Mouse (Mus musculus): ENCODE results near the gene Med18. TPM values are rescaled to one million over a fixed set of nuclear protein-coding genes. Genes with fewer than 3 reads are reported as not detected.
A peak's percentile ranks its signal among the peaks of the same experiment; 100 is the strongest.

Med18 gene
- 10.7 and 11.2 TPM in 2 replicates for polyA plus RNA-seq (2015; fragmentation: Nextera tagmentation; extraction: Ambion mirVana)

DNA sequence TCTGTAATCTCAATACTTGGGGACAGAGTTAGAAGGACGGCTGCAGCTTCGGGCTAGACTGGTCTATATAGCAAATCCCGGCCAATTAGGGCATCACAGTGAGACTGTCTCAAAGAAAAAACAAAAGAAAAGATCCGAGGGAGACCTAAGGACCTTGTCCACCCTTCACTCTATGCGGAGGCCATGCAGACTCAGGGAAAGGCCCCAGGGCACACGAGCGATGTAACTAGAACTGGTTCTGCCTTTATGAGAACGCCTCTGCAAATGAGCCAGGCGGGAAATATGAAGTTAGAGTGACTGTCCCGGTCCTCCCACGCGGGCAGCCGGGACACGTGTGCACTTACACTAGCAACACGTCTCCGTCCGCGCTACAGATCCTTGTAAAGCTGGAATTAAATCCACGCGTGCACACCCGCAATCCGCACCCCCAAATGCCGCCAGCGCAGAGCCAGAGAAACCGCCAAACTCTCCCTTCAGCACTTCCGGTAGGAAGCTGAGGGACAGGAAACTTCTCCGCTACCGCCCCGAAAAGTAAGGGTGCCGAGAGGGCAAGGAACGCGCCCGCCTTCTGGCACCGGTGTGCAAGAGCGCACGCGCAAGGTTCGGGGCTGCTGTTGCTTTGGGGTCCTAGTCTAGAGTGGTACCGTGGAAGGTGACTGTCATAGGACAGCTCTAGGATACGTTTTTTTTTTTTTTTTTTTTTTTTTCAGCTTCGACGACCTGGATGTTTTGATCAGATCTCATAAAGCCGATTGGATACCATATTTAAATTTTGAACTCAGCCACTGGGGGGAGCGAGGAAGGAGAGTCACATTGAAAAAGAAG is at the start of gene Med18:
Med18 (minus strand) TSS at position 492 of the 825 bp plus-strand sequence.
- ATAC-seq (ENCODE audit: insufficient read depth): peak; percentile 86
- Histone ChIP-seq H3K4me3 (replicated peaks) (peak within 1 kb of the TSS; percentile 78), H3K36me3 (replicated peaks) (peaks cover 35% of the 10 kb centered on the region), H3K27ac (replicated peaks) (peak within 1 kb of the TSS; percentile 79), H3K4me1 (replicated peaks) (peaks cover 30% of the 10 kb centered on the region), H3K9ac (peak within 1 kb of the TSS; percentile 70), H3K9me3 (replicated peaks) (no peaks in the 10 kb centered on the region), H3K27me3 (no peaks in the 10 kb centered on the region), H3K4me2 (peak within 1 kb of the TSS; percentile 84)
- WGBS (ENCODE audit: insufficient replicate concordance): under 1% methylated on average over 44 of the region's 44 CpGs

DNA sequence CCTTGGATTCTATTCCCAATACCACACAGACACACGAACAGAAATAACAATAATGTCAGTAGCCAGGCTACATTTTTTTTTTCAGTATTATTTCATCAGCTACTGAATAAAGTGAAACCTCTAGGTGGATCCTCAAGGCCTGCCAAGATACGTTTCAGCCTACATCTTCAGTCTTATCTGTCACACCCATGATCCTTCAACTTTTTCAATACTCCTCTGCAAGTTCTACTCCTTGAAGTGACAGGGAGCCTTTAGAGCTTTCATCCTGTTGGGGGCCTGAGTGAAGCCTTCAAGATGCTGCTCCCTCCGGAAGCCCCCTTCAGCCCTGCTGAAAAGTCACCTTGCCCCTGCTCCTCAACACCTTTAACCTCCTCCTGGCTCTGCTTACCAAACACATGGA is 48.4 kb upstream of the Med18 start:
- Histone ChIP-seq H3K4me2 (peak overlapping the region; percentile 51), H3K27me3 (no peaks in the 10 kb centered on the region), H3K4me3 (replicated peaks) (peak overlapping the region; percentile 14; the same call in 1 of the 2 replicates), H3K27ac (replicated peaks) (peak overlapping the region; percentile 84), H3K36me3 (replicated peaks) (no peaks in the 10 kb centered on the region), H3K9ac (peak overlapping the region; percentile 25; the same call in 1 of the 2 replicates), H3K9me3 (replicated peaks) (no peaks in the 10 kb centered on the region), H3K4me1 (replicated peaks) (peaks cover 77% of the 10 kb centered on the region)
- 42% methylated on average over 3 of the region's 3 CpGs for WGBS (ENCODE audit: insufficient replicate concordance)
- ATAC-seq (ENCODE audit: insufficient read depth): no peak

DNA sequence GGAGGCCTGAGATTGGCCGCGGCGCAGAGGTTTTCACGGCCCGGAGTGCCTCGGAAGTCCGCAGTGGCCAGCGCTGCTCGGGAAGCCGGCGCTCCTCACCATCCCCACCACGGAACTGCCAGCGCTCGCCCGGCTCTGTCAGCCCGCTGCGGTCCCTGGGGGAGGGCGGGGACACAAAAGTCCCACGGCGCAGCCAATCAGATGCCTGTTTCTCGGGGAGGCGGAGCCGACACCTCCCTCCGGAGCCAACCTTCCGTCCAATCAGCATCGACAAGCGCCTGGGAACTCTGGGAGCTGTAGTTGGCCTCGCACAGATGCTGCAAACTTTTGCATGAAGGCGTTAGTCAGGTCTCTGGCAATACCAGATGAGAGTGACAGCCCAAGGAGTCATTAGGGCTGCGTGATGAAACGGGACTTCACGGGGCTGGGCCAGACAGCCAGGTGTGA is 46.7 kb upstream of the Med18 start, which contains the start of gene Sesn2:
Sesn2 (minus strand) TSS at position 150 of the 447 bp plus-strand sequence.
- Histone ChIP-seq H3K4me1 (replicated peaks) (peaks cover 86% of the 10 kb centered on the region), H3K9me3 (replicated peaks) (no peaks in the 10 kb centered on the region), H3K9ac (peak within 1 kb of the TSS; percentile 92), H3K4me3 (replicated peaks) (peak within 1 kb of the TSS; percentile 86), H3K27me3 (no peaks in the 10 kb centered on the region), H3K4me2 (peak within 1 kb of the TSS; percentile 98), H3K27ac (replicated peaks) (peak within 1 kb of the TSS; percentile 85), H3K36me3 (replicated peaks) (no peaks in the 10 kb centered on the region)
- ATAC-seq (ENCODE audit: insufficient read depth): peak; percentile 93
- WGBS (ENCODE audit: insufficient replicate concordance): under 1% methylated on average over 32 of the region's 32 CpGs

- peak; percentile 32 for ATAC-seq (ENCODE audit: insufficient read depth)
Observed at GRCm38 (mm10) chr4:132509621-132510296, 46.0 kb upstream of the Med18 start.

DNA sequence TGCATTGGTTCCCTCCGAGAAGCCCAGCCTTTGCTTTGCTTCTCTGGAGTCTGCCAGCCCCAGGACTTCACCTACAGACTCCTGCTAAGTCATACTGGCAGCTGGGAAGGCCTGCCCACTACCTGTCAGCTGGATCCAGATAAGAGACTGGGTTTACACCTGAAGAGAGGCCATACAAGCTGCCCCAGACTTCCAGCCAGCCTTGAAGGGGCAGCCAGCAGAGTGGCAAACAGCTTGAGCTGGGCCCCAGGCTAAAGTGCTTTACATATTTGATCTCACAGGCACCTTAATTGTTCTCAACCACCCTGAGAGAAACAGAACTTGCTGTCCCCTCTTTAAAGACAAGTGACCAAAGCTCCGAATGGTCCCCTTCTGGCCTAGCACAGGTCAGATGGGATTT is 43.5 kb upstream of the Med18 start:
- no peak overlapping the region for H3K4me2 ChIP-seq
- H3K9ac ChIP-seq: no peak overlapping the region
- H3K27ac ChIP-seq (replicated peaks): peak overlapping the region; percentile 34
- WGBS (ENCODE audit: insufficient replicate concordance): 53% methylated on average over 2 of the region's 2 CpGs
- ATAC-seq (ENCODE audit: insufficient read depth): no peak
- H3K27me3 ChIP-seq: no peaks in the 10 kb centered on the region
- no peaks in the 10 kb centered on the region for H3K9me3 ChIP-seq (replicated peaks)
- no peaks in the 10 kb centered on the region for H3K36me3 ChIP-seq (replicated peaks)
- H3K4me3 ChIP-seq (replicated peaks): no peak overlapping the region
- H3K4me1 ChIP-seq (replicated peaks): peaks cover 91% of the 10 kb centered on the region

More at GRCm38 (mm10) chr4:132509621-132510296, 46.0 kb upstream of the Med18 start:
- H3K9me3 ChIP-seq (replicated peaks): no peaks in the 10 kb centered on the region
- no peaks in the 10 kb centered on the region for H3K27me3 ChIP-seq
- peak overlapping the region; percentile 92 for H3K9ac ChIP-seq
- peak overlapping the region; percentile 86 for H3K4me3 ChIP-seq (replicated peaks)
- peak overlapping the region; percentile 85 for H3K27ac ChIP-seq (replicated peaks)
- no peaks in the 10 kb centered on the region for H3K36me3 ChIP-seq (replicated peaks)
- under 1% methylated on average over 52 of the region's 52 CpGs for WGBS (ENCODE audit: insufficient replicate concordance)
- H3K4me1 ChIP-seq (replicated peaks): peaks cover 92% of the 10 kb centered on the region
- H3K4me2 ChIP-seq: peak overlapping the region; percentile 98

- H3K4me1 ChIP-seq (replicated peaks): peaks cover 86% of the 10 kb centered on the region
- WGBS (ENCODE audit: insufficient replicate concordance): 75% methylated on average over 6 of the region's 6 CpGs
Observed at GRCm38 (mm10) chr4:132506250-132506649, 42.5 kb upstream of the Med18 start.

GRCm38 (mm10) chr4:132505800-132506199 is 42.1 kb upstream of the Med18 start:
- 0 out of 2 replicates have a peak overlapping the region, but pooled peaks have one; percentile 72 for H3K27ac ChIP-seq (replicated peaks)
- peaks cover 82% of the 10 kb centered on the region for H3K4me1 ChIP-seq (replicated peaks)
- no peak overlapping the region for H3K4me2 ChIP-seq
- H3K36me3 ChIP-seq (replicated peaks): 0 out of 2 replicates have a peak, but pooled peaks cover 3% of the 10 kb centered on the region
- no peak overlapping the region for H3K9ac ChIP-seq
- H3K27me3 ChIP-seq: no peaks in the 10 kb centered on the region
- no peak for ATAC-seq (ENCODE audit: insufficient read depth)
- H3K9me3 ChIP-seq (replicated peaks): no peaks in the 10 kb centered on the region
- H3K4me3 ChIP-seq (replicated peaks): no peak overlapping the region
- 50% methylated on average over 10 of the region's 10 CpGs for WGBS (ENCODE audit: insufficient replicate concordance)

More at GRCm38 (mm10) chr4:132506250-132506649, 42.5 kb upstream of the Med18 start:
- Histone ChIP-seq H3K9me3 (replicated peaks) (no peaks in the 10 kb centered on the region), H3K36me3 (replicated peaks) (no peaks in the 10 kb centered on the region), H3K27ac (replicated peaks) (no peak overlapping the region), H3K27me3 (no peaks in the 10 kb centered on the region), H3K4me2 (no peak overlapping the region), H3K9ac (no peak overlapping the region), H3K4me3 (replicated peaks) (no peak overlapping the region)
- ATAC-seq (ENCODE audit: insufficient read depth): no peak

DNA sequence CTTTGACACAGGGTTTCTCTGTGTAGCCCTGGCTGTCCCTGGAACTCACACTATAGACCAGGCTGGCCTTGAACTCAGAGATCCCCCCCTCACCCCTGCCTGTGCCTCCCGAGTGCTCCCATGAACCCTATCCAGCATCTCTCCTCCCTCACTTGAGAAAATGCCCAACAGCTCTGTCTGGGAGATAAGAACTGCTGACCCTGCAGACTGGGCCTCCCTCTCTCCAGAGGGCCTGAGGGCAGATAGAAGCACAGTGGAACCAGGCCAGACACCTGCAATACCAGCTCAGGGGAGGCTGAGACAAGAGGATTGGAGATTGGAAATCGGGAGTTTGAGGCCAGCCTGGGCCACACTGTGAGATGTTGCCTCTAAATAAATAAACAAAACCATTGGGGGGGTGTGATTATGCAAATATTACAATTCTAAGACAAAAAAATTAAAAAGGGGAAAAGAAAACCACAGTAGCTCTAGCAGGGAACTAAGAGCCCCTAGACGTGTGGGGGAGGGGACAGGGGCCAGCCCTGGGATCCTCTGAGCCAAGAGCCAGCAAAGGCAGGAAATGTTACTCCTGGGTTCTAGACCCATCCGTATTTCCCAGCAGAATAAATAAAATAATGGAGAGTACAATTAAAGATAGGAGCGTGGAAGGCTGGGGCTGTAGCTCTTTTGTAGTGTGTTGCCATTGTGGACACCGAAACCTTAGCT is 41.5 kb upstream of the Med18 start:
- Histone ChIP-seq H3K4me3 (replicated peaks) (no peak overlapping the region), H3K27me3 (no peaks in the 10 kb centered on the region), H3K27ac (replicated peaks) (peak overlapping the region; percentile 72), H3K9ac (0 out of 2 replicates have a peak overlapping the region, but pooled peaks have one; percentile 27), H3K9me3 (replicated peaks) (no peaks in the 10 kb centered on the region), H3K4me1 (replicated peaks) (peaks cover 78% of the 10 kb centered on the region), H3K36me3 (replicated peaks) (0 out of 2 replicates have a peak, but pooled peaks cover 4% of the 10 kb centered on the region), H3K4me2 (peak overlapping the region; percentile 29)
- peak; percentile 45 for ATAC-seq (ENCODE audit: insufficient read depth)
- WGBS (ENCODE audit: insufficient replicate concordance): 42% methylated on average over 6 of the region's 6 CpGs

GRCm38 (mm10) chr4:132503344-132503743 is 39.6 kb upstream of the Med18 start:
- peaks cover 63% of the 10 kb centered on the region for H3K4me1 ChIP-seq (replicated peaks)
- H3K27me3 ChIP-seq: no peaks in the 10 kb centered on the region
- H3K36me3 ChIP-seq (replicated peaks): peaks cover 18% of the 10 kb centered on the region
- peak; percentile 79 for ATAC-seq (ENCODE audit: insufficient read depth)
- no peaks in the 10 kb centered on the region for H3K9me3 ChIP-seq (replicated peaks)
- H3K27ac ChIP-seq (replicated peaks): peak overlapping the region; percentile 68
- H3K9ac ChIP-seq: peak overlapping the region; percentile 21; the same call in 1 of the 2 replicates
- no peak overlapping the region for H3K4me3 ChIP-seq (replicated peaks)
- peak overlapping the region; percentile 46 for H3K4me2 ChIP-seq
- WGBS (ENCODE audit: insufficient replicate concordance): 26% methylated on average over 11 of the region's 11 CpGs

DNA sequence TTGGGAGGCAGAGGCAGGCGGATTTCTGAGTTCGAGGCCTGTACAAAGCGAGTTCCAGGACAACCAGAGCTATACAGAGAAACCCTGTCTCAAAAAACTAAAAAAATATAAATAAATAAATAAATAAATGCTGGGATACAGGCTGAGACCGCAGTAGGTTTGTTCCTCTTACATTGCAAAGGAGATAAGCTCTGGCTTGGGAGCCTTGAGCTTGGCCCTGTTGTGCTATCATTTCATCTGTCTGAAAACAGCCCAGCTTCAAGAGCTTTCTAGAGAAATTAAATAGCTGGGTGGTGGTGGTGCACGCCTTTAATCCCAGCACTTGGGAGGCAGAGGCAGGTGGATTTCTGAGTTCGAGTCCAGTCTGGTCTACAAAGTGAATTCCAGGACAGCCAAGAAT is 37.9 kb upstream of the Med18 start:
- Histone ChIP-seq H3K4me3 (replicated peaks) (no peak overlapping the region), H3K4me1 (replicated peaks) (peaks cover 48% of the 10 kb centered on the region), H3K9me3 (replicated peaks) (no peaks in the 10 kb centered on the region), H3K4me2 (no peak overlapping the region), H3K27me3 (no peaks in the 10 kb centered on the region), H3K36me3 (replicated peaks) (peaks cover 35% of the 10 kb centered on the region), H3K27ac (replicated peaks) (no peak overlapping the region), H3K9ac (no peak overlapping the region)
- ATAC-seq (ENCODE audit: insufficient read depth): no peak
- 63% methylated on average over 6 of the region's 6 CpGs for WGBS (ENCODE audit: insufficient replicate concordance)
